Mouse (Mus musculus): ENCODE results near the gene Fbxl2.

- TF ChIP-seq GATA1 (IDR thresholded peaks at IDR 0.05; ENCODE audit: borderline replicate concordance, low read length), result no peak
- TF ChIP-seq FLI1 (IDR thresholded peaks at IDR 0.05; ENCODE audit: low read length), result no peak
Measured at GRCm38 (mm10) chr9:114011203-114011602, 34.8 kb downstream of the Fbxl2 start.

All from megakaryocyte, embryonic 14.5 days (primary cell).